Mouse (Mus musculus) hindbrain, postnatal 0 days (tissue): Measurements from ENCODE around the gene Sgms2. TPM values are rescaled to one million over a fixed set of nuclear protein-coding genes. Genes with fewer than 3 reads are reported as not detected.

ENCODE experiments used
- ATAC-seq: fragments of 200-750 bp; cut with Nextera tagmentation; 2 replicates; pipeline ENCODE4 v1.8.0; 2017; ENCODE audit warnings: mild to moderate bottlenecking, moderate TSS enrichment, moderate library complexity
- DNase-seq: peaks from one replicate; pipeline ENCODE4 v3.0.0-alpha.2; 2015; ENCODE audit warnings: low spot score
- H3K27ac ChIP-seq: fragments of 300-500 bp; sonication (generic); 2 replicates; pipeline ENCODE4 v1.5.1; 2014; ENCODE audit warnings: mild to moderate bottlenecking
- H3K27me3 ChIP-seq: fragments of 300-500 bp; sonication (generic); 2 replicates; pipeline ENCODE4 v1.6.1; 2014; ENCODE audit warnings: low read length, mixed read lengths; ENCODE audit not compliant: insufficient read depth
- H3K36me3 ChIP-seq: fragments of 300-500 bp; sonication (generic); 2 replicates; pipeline ENCODE4 v1.6.1; 2014; ENCODE audit warnings: low read length, mixed read lengths; ENCODE audit not compliant: insufficient read depth
- H3K4me1 ChIP-seq: fragments of 300-500 bp; sonication (generic); 2 replicates; pipeline ENCODE4 v1.6.1; 2014; ENCODE audit warnings: antibody characterized with exemption, low read length, mixed read lengths; ENCODE audit not compliant: insufficient read depth
- H3K4me2 ChIP-seq: fragments of 300-500 bp; sonication (generic); 2 replicates; pipeline ENCODE4 v1.6.1; 2014; ENCODE audit warnings: low read depth, mild to moderate bottlenecking, low read length, moderate library complexity, mixed read lengths
- H3K4me3 ChIP-seq: fragments of 300-500 bp; sonication (generic); 2 replicates; pipeline ENCODE4 v1.5.1; 2014; ENCODE audit warnings: low read length
- H3K9ac ChIP-seq: fragments of 300-500 bp; sonication (generic); replicated peaks from 2 replicates; pipeline ENCODE4 v1.6.1; 2014; ENCODE audit warnings: mild to moderate bottlenecking, low read length, moderate library complexity, mixed read lengths
- H3K9me3 ChIP-seq: fragments of 300-500 bp; sonication (generic); 2 replicates; pipeline ENCODE4 v1.6.1; 2016; ENCODE audit warnings: low read length, mixed read lengths
- CTCF ChIP-seq: IDR thresholded peaks from 2 replicates; pipeline ENCODE4 v1.5.1; 2016; ENCODE audit warnings: antibody characterized with exemption, control low read depth, low read depth
- WGBS: fragments of 180-500 bp; shearing (Covaris S2); extraction: QIAGEN DNeasy Blood & Tissue Kit; methylation state at CpG from one replicate; pipeline ENCODE4 v1.1.7; 2014; 5-methylcytosine and 5-hydroxymethylcytosine counted together
- polyA plus RNA-seq: library from polyadenylated mRNA; unstranded; fragments of >200 nt; fragmentation: Nextera tagmentation; extraction: Ambion mirVana; gene quantifications from 2 replicates; pipeline ENCODE4 v1.2.1, GENCODE M21; 2015
- total RNA-seq: library from RNA; depleted of rRNA; stranded (reverse); fragments of >200 nt; gene quantifications from 2 replicates; pipeline ENCODE4 v1.2.3, GENCODE M21; 2014

The Sgms2 gene
- total and polyA plus RNA-seq, 2 experiments from 2014 or later = 3.9 to 4.2 TPM

- TF ChIP-seq CTCF = no peak
- H3K4me1 ChIP-seq = no peaks in the 10 kb centered on the region
- no peak overlapping the region for H3K27ac ChIP-seq
- H3K27me3 ChIP-seq = no peaks in the 10 kb centered on the region
- ATAC-seq = no peak
- 24% methylated on average over 3 of the region's 3 CpGs for WGBS
- DNase-seq = no peak
- H3K4me2 ChIP-seq = no peak overlapping the region
- H3K9me3 ChIP-seq = no peaks in the 10 kb centered on the region
- H3K4me3 ChIP-seq = no peak overlapping the region
- H3K9ac ChIP-seq = no peak overlapping the region
- H3K36me3 ChIP-seq = no peaks in the 10 kb centered on the region
Observed at GRCm38 (mm10) chr3:131469636-131470035, 21.6 kb downstream of the Sgms2 start.

GRCm38 (mm10) chr3:131466371-131466770 lies 24.8 kb downstream of the Sgms2 start:
- Histone ChIP-seq H3K4me1 (no peaks in the 10 kb centered on the region), H3K9ac (no peak overlapping the region)

DNA sequence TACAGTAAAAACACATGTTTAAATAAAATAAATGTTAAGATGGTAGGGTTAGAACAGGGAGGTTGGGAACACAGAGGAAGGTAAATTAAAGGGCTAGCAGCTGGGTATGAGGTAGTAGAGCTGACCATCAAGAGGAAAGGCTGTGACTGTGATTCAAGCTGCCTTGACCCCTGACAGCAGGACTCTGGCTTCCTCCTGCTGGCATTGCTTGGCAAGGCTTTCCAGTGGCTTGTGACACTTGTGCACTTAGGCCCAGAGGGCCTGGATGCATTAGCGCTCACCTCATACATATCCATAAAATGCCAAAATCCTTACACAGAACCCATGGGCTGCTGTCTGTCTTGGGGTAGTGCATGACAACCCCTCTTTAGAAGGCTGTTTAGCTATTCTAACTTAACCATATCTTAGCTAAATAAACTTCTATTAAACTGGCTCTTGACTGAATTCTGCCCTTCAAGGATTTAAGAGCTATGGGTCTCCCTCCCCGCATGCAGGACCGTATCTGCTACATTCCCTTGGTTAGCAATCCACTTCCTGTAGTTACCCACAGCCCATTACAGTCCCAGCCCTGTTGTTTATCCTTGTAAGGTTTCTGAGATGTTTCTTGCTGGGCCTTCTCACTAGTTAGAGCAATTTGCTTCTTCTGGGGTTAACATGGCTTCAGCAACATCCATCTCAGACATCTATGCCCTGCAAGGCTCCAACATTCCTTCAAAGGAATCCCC lies 25.5 kb downstream of the Sgms2 start:
- Histone ChIP-seq H3K9me3 (no peaks in the 10 kb centered on the region), H3K27ac (no peak overlapping the region), H3K27me3 (no peaks in the 10 kb centered on the region), H3K4me2 (no peak overlapping the region), H3K4me1 (no peaks in the 10 kb centered on the region), H3K9ac (no peak overlapping the region), H3K36me3 (no peaks in the 10 kb centered on the region), H3K4me3 (no peak overlapping the region)
- no peak for TF ChIP-seq CTCF
- 87% methylated on average over 3 of the region's 3 CpGs for WGBS
- no peak for ATAC-seq
- no peak for DNase-seq

More at GRCm38 (mm10) chr3:131466371-131466770, 24.8 kb downstream of the Sgms2 start:
- ATAC-seq = no peak
- no peak for TF ChIP-seq CTCF
- H3K27ac ChIP-seq = no peak overlapping the region
- no peak overlapping the region for H3K4me3 ChIP-seq
- DNase-seq = no peak
- no peaks in the 10 kb centered on the region for H3K36me3 ChIP-seq
- no peak overlapping the region for H3K4me2 ChIP-seq
- no peaks in the 10 kb centered on the region for H3K9me3 ChIP-seq
- no peaks in the 10 kb centered on the region for H3K27me3 ChIP-seq
- WGBS = 87% methylated on average over 6 of the region's 6 CpGs

DNA sequence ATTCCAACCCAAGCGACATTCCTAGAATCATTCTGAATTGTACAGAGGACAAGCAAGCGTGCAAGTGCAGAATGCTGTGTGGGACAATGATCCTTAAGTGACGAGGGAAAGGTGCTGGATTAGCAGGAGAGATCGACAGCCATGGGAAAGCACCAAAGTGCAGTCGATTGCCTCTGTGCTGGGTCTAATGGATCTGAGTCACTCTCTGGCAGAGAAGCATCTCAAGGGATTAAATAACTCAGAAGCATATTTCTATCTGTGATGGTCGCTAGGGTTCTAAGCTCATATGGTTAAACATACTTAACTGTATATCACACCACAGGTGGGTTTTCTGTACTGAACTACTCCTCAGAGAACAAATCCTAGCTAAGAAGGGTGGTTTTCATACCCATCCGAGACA lies 118.2 kb downstream of the Sgms2 start:
- no peak overlapping the region for H3K27ac ChIP-seq
- no peak overlapping the region for H3K4me2 ChIP-seq
- no peak overlapping the region for H3K4me3 ChIP-seq
- ATAC-seq (no peak), DNase-seq (no peak)
- no peaks in the 10 kb centered on the region for H3K4me1 ChIP-seq
- TF ChIP-seq CTCF = no peak
- H3K36me3 ChIP-seq = no peaks in the 10 kb centered on the region
- no peak overlapping the region for H3K9ac ChIP-seq
- H3K9me3 ChIP-seq = no peaks in the 10 kb centered on the region
- H3K27me3 ChIP-seq = no peaks in the 10 kb centered on the region
- WGBS = 86% methylated on average over 7 of the region's 7 CpGs

GRCm38 (mm10) chr3:131368678-131369077 lies 122.5 kb downstream of the Sgms2 start:
- H3K27ac ChIP-seq = no peak overlapping the region
- TF ChIP-seq CTCF = no peak
- DNase-seq (no peak), ATAC-seq (no peak)
- H3K4me2 ChIP-seq = no peak overlapping the region
- H3K4me3 ChIP-seq = no peak overlapping the region
- no peaks in the 10 kb centered on the region for H3K27me3 ChIP-seq
- no peaks in the 10 kb centered on the region for H3K36me3 ChIP-seq
- H3K9ac ChIP-seq = no peak overlapping the region
- 92% methylated on average over 8 of the region's 8 CpGs for WGBS
- H3K4me1 ChIP-seq = no peaks in the 10 kb centered on the region
- no peaks in the 10 kb centered on the region for H3K9me3 ChIP-seq

DNA sequence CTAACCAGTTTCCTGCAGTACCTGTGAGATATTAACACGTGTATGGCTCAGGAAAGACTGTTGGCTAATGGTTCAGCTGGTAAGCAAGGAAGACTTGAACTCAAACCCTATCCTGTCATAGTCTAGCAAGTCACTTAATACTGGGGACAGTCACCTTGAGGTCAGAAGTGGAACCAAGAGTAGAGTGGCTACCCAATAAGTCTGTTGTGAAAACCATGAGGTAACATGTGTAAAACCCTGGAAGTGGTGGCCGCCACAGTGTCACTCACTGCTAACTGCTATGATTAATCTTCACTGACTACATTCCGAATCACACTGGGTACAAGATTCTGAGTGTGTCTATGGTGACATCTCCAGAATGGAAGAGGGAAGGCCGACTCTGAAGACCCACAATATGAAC lies 123.8 kb downstream of the Sgms2 start:
- no peaks in the 10 kb centered on the region for H3K9me3 ChIP-seq
- WGBS = 87% methylated on average over 4 of the region's 4 CpGs
- no peak for TF ChIP-seq CTCF
- ATAC-seq (no peak), DNase-seq (no peak)
- no peak overlapping the region for H3K27ac ChIP-seq
- H3K27me3 ChIP-seq = no peaks in the 10 kb centered on the region
- no peak overlapping the region for H3K9ac ChIP-seq
- no peak overlapping the region for H3K4me2 ChIP-seq
- no peaks in the 10 kb centered on the region for H3K36me3 ChIP-seq
- no peak overlapping the region for H3K4me3 ChIP-seq
- H3K4me1 ChIP-seq = no peaks in the 10 kb centered on the region
